Mouse (Mus musculus) heart, postnatal 0 days (tissue): ENCODE results near the gene Lrrc8e.

ENCODE experiments used
- CTCF ChIP-seq: IDR thresholded peaks from 2 replicates; pipeline ENCODE4 v1.5.1; 2016; ENCODE audit warnings: antibody characterized with exemption, control low read depth, low read depth
- EP300 ChIP-seq: IDR thresholded peaks from 2 replicates; pipeline ENCODE4 v1.6.1; 2016; ENCODE audit warnings: antibody characterized with exemption, low read depth

GRCm38 (mm10) chr8:4205246-4206123 is 21.1 kb upstream of the Lrrc8e start:
- no peak for TF ChIP-seq CTCF
- TF ChIP-seq EP300: no peak
